Mouse (Mus musculus) skeletal muscle tissue, adult 2 months (tissue): ENCODE measurements at regions not wholly inside any gene's neighbourhood (a gene's known extent, or its start where the extent isn't known, plus 50 kb on each side); places are given as distances from the start of the nearest gene placed in this dataset.
"Not testable (repeated sequence)": the region's sequence is repeated elsewhere in the genome, so short reads cannot be mapped to it uniquely, and the experiment has no call there.

Experiments used
- DNase-seq: peaks from one replicate; pipeline ENCODE4 v3.0.0-alpha.2; 2012; ENCODE audit warnings: low read depth, low spot score

DNA sequence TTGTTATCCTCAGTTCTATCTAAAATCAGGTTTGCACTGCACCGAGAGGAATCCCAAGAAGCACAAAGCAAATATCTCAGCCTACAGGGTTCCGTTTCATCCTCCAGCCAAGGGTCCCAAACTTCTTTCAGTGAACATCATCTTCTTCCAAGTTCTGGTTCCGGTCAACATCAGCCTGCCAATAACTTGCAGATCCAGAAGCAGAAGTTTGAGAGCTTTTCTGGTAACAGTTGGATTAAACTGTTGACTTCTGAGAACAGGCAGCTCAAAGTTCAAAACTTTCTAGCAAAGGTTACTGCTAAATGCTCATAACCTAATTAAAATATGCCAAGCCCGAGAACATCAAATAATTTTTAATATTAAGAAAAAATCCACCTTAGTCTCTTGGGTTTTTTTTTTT lies 237.0 kb upstream of the Gm37988 start:
- DNase-seq: no peak

DNA sequence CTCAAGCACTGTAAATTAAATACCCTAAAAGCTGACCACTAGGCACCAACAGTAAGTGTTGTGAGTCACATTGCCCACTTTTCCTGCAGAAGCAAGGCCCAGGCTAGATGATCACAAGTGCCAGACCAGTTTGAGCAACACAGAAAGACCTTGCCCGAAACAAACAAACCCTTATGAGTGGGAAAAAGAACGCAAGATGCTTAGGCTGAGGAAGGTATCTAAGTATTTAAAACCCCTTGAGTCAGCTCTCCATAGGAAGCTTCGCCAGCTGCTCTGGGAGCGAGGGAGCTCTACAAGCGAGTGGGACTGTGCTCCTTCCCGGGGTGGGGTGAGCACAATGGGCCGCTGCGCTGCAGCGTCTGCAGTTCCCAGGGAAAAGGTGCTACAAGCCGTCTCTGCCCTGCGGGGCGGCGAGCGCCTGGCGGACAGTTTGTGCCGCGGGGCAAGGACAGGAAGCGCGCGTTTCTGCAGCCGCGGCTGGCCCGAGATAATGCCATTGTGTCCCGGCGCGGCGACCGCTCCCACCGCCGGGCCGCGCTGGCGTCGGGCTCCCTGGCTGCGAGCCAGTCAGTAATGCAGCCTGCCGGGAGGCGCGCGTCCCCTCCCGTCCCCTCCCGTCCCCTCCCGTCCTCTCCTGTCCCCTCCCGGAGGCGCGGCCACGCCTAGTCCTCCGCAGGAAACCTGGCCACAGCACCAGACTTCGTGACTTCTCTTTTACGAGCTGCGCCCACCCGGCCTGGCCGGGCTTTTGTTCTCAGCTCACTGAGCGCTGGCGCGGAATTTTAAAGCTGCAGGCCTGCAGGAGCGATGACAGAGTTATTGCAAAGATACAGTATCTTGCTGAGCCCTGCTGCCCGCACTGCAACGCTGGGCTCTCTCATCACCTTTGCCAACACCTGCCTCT lies 236.1 kb upstream of the Gm37988 start:
- DNase-seq: peak; percentile 51

DNA sequence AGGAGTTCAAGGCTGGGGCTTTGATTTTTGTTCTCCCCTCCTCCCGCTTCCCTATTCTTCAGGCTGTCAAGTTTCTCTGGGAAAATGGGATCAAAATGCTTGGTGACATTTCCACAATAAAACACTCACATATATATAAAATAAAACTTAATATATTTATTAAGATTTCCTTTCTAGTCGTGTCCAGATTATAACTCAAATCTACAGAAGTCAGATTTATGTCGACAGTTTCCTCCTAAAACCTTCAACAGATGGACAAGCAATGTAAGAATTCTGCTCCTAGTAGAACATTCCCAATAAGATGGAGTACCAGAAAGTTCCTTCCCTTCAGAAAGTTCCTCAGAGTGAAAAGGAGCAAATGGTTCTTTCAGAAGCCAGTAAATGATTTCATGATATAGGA lies 235.4 kb upstream of the Gm37988 start:
- DNase-seq: no peak

DNA sequence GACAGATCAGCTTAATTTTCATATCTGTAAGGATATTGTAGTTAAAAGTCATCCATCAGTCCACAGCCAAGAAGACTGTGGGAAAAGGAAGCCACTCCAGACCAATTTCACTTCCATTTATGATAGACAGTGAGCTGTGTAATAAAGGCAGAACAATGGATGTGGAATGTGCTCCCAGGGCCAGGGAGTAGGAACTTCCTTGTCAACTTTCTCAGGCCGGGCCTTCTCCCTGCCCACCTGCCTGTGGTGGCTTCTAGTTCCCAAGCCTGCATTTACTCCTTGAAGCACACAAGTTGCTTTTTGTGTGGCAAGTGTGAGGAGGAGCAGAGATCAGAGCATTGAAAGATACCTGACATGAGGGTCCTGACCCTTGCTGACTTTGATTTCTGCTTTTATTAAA lies 233.6 kb upstream of the Gm37988 start:
- DNase-seq: no peak

DNA sequence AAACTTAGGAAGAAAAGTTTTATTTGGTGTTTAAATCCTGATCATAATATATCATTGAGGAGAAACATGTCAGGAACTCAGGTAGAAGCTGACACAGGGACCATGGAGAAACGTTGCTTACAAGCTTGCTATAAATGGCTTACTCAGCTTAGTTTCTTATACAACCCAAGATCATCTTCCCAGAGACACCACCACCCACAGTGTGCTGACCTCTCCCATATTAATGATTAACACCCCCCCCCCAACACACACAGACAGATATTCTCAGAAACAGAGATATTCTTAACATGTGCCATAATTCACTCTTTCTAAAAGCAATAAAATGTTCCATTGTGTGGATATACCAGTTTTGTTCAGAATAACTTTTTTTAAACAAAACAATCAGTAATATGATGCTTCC lies 230.7 kb upstream of the Gm37988 start:
- no peak for DNase-seq

DNA sequence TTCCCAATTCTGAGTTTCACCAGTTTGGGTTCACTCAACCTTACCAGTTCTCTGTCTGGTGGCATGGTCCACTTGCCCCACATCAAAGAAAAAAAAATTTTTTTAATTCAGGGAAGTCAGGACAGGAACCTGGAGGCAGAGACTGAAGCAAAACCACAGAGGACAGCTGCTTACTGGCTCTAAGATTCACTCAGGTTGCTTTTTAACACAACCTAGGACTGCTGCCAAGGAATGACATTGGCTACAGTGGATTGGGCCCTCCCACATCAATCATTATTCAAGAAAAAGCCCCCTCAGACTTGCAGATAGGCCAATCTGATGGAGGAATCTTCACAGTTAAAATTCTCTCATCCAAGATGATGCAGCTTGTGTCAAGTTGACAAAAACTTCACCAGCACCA lies 225.2 kb upstream of the Gm37988 start:
- no peak for DNase-seq

DNA sequence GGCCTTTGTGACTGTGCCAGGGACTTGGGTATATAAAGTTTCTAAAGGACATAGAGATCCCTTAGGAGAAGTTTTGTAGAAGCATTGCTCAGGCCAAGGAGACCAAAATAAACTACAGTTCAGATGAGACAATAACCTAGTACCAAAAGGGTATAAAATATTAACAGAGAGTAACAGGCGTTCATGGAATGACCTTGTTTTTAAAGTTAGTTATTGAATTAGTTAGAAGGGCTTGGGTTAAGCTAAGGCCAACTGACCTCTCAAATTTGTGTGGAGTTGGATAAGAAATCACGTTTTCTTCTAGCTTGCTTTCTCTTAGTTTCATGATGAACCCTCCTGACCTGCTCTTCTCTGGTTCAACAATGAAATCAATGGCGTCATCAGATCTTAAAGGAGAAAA lies 209.8 kb upstream of the Gm37988 start:
- no peak for DNase-seq

DNA sequence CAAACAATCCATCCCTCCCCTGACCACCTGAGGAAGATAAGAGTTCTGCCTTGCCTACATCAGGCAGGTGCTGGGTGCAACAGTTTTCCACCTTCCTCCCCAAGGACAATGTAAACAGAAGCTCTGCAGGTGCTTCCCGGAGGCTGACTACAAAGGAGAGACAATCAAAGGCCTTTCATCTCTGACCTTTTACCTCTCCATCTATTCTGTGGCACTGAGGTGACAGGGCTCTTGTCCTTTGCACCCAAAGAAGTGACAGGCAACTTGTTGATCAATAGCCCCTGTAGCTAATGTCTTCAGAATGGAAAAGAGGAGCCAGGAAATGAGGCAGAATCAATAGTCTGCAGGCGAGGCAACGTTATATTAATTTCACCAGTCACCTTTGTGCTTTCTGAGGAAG lies 209.3 kb upstream of the Gm37988 start:
- DNase-seq: no peak

DNA sequence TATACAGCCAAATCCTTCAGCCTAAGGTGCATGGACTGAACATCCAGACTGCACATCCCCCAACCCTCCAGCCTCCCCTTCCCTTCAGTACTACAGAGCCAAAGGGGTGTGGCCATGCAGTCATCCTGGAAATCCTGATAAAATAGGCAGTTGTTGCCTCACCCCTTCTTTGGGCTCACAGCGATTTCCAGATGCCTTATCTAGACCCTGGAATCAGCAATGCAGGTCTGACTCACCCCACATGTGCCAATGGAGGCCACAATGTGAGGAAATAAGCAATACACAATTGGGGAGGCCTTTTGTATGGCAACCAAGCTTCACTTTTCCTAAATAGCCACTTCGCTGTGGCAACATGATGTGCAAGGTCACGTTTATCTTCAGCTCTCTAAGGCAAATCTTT lies 205.3 kb upstream of the Gm37988 start:
- peak; percentile 7 for DNase-seq

DNA sequence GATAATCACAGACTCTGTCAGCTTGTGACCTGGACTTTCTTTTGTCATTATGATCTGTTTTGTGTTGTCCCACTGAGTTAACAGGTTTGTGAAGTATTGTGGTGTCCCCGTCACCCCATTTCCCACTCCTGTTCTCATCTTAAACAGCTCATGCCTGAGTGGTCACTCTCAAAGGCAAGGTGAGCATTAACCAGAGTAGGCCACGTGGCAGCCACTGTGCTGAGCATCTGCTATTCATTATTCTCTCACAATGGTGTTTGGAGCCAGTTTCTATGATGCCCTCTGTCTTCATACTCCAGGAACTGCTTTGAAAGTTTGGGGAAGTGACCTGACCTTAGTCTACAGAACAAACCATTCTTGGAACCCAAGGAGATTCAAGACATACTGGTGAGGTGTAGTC lies 198.9 kb upstream of the Gm37988 start:
- no peak for DNase-seq

DNA sequence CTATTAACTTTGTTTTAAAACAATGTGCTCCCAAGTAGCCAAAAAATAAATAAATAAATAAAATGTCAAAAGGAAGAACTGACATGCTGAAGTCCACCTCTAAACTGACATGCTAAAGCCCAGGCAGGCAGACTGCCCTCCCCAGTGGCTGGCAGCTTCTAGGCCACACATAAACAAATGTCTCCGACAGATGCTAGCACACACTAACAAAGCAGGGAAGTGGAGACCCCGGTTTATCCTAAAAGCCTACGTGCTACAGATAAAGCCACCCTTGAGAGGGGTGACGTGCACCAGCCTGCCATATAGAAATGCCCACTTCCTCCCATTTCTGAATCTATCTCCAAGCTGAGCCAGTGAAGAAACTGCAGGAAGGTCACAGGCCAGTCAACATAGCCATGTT lies 194.4 kb upstream of the Gm37988 start:
- DNase-seq: no peak

DNA sequence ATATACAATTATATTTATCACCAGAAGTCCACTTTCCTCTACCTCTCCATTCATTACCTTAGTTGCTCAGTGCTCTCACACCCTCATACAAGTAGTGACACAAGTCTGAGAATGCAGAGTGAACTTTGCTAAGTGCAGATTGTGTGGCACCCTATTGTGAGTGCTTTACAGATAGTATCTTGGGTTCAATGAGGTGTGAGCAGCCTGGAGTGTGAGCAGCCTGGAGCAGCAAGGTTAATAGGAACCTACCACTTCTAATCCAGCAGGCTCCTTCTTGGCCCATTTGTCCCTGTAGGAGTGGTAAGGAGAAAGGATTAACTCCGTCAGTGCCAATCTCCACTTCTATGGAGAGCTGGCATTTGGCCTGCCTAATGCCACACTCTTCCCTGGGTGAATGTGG lies 192.4 kb upstream of the Gm37988 start:
- DNase-seq: no peak

DNA sequence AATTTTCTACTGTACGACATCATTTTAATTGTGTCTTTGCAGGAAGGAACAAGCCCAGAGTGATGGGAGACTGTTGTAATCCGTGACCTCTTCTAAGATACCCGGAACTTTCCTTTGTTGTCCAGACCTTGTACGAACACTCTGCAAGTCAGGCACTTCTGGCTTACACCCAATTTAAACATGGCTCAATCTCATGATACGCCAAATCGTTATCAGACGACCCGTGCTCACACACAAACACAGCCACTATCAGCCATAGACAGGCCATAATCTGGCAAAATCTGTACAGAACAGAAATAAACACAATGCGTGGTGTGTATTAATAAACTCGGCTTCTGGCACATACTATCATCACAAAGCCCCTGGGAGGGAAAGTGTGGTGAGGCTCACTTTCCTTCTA lies 190.2 kb upstream of the Gm37988 start:
- DNase-seq: no peak

DNA sequence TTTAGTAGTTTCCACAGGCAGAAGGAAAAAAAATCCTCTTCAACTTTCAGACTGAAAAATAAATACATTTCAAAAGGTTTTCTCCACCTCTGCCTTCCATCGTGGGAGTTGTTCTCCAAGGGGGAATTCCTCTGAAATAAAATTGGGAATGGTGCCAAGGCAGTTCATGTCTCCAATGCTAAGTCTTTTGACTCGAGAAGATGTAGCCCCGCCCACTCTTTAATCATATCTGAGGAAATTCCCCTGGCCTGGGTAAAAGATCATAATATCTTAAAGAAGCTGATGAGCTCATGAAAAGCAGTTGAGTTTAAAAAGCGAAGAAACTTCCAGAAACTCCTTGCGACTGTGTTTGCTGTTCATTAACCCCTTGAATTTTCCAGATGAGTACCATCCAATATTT lies 185.3 kb upstream of the Gm37988 start:
- DNase-seq: no peak

DNA sequence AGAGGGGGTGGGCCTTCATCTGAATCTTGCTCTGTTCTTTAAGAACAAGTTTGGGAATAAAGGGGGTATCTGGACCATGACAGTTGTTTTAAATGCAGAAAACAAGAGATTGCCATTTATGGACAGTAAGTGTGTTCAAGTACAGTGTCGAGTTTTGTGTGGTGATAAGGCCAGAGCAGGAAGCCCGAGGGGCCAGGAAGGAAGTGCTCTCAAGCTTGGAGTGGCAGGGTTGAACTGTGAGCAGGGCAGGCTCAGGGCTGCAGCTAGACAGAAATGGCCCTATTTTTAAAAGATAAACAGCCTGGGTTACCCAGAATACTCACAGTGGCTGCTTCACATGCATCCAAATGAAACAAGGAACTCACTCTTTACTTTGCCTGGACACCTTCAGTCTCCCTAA lies 184.4 kb upstream of the Gm37988 start:
- no peak for DNase-seq

DNA sequence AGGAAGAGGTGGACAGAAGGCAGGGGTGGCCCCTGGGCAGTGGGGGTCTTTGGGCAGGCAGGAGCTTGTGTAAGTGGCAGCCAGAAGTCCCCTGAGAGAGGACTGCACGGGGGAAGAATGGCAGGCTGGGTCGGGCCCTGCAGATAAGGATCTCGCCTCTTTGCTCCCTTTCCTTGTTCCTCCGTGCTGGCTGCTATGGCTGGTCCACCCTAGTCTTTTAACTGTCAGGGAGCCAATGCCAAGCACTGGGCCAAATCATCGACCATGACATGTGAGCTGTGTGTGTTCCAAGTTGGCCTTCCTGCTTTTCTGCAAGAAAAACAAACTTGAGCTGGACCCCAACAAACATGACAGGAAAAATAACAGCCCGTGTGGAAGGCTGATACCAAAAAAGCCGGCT lies 153.8 kb upstream of the Gm37988 start:
- peak; percentile 10 for DNase-seq

DNA sequence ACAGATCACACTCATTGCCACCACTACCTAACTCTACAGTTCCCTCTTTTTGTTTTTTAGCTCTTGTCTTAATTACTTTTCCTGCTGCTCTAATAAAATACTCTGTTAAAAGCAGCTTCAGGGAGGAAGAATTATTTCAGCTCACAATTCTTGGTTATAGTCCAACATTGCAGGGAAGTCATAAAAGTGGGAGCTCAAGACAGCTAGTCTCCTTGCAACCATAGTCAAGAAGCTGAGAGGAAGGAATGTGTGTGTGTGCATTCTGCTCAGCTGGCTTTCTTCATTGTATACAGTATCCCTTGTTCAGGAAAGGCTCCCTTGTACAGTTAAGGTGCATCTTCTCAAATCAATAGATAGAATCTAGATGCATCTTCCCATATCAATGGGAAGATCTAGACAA lies 152.4 kb upstream of the Gm37988 start:
- no peak for DNase-seq

DNA sequence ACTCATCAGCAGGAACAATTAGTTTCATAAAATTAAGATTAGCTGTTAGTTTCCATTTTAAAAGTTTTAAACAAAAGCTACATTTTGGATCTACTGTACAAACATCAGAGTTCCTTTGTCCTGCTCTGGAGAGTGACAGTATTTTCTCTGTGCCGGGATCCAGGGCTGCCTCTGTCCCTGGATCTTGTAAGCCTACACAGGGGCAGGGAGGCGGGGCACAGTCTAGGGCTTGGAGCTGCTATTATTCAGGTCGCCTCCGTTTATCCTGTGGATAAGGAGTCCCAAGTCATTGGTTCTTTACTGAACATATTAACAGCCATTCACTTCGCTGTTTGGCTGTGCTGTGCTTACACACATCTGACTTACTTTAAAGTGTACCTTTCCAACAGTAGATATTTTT lies 150.8 kb upstream of the Gm37988 start:
- DNase-seq: no peak

DNA sequence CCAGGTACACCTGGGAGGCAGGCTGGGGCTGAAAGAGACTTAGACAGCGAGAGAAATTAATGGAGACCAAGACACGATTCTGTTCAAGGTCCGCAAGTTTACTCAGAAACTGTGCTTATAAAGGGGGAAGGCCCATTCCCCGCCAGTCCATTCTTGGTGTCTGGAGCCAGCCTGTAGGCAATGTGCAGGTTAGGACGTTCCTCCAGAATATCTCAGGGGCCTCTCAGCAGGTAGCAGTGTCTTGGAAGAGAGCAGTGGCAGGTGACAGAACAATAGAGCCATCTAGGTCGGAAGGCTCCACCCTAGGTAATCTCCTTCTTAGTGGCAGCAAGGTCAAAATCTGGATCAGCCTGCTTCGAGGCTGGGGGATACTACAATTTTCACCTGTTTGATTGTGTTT lies 147.6 kb upstream of the Gm37988 start:
- DNase-seq: not testable (repeated sequence)

DNA sequence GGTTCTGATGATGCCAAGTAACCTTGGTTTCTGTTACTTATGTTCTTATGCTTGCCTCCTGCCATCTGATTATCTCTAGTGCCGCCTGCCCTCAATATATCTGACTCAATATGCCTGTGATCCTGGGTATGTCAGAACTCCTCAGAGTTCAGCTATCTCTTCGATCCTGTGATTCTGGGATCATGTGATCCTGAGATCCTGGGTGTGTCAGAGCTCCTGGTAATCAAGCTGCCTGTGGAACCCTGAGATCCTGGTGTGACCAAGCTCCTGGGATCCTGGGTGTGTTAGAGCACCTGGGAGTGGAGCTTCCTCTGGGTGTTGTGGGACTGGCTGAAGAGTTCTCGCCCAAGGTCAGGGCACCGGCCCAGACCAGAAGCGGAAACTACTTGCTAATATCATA lies 147.1 kb upstream of the Gm37988 start:
- not testable (repeated sequence) for DNase-seq

DNA sequence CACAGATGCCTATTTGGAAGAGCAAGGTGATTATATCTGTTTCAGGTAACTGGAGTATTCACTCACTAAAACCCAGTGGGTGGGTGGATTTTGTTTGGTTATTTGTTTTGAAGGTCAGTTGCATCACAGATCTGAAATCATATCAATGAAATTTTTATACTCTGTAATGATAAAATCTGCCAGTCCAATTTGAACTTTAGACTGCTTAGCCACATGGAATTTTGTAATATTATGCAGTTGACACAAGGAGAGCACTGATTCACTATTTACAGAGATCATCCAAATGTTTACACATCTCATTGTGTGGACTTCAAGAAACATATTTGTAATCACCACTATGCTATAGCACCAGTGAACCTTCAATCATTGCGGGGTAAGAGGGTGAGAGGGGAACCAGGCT lies 145.9 kb upstream of the Gm37988 start:
- DNase-seq: no peak

DNA sequence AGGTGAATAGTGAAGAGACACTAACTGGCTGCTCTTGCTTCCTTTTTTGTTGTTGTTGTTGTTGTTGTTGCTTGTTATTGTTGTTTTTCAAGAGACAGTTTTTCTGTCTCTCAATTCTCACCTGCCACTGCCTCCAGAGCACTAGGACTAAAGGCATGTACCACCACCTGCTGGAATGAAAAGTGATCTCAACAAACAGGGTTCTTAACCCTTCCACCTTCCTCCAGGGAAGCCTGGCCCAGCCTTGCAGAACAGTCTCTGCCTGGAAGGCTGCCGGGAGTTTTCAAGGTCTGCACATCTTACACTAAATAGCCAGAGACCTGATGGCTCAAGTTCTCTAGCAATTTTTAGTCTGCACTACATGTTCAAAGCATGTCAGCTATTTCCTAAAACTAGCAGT lies 138.0 kb upstream of the Gm37988 start:
- no peak for DNase-seq

DNA sequence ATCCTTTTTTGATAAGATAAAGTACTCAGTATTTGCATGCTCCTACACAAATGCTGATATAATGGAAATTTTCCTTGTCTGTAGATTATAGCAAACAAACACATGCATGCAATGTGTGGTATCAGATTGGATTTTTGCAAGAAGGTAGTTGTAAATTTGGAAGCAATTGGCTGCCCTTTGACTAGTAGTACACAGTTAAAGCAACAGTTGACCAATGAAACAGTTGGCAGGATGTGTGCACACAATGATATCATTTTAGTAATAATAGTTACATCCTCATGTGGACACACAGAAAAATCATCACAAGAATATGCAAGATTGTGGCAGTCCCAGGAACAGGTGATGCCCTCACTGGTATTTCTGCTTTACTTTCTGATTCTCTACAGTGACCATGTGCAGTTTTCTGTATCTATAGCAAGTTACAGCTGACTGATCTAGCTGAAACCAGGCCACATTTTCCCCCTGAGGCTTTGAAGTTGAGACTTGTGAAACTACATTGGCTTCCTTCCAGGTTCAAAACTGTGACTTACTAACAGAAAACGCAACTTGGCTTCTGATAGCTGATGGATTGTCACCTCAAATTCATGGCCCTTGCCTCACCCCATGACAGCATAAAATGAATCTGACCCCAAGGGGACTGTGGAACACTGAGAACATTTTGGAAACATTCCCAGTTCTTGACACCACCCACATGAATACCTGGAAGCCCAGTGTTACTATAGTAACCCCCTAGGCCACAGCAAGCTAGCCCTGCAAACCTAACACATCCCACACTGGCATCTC lies 136.3 kb upstream of the Gm37988 start:
- peak; percentile 40 for DNase-seq
